Mouse (Mus musculus) cerebellum, adult 11-12 months (tissue): ENCODE measurements around the gene Scn4a.

ENCODE experiments used
- DNase-seq: peaks from one replicate; pipeline ENCODE4 v3.0.0; 2022

The Scn4a gene

DNA sequence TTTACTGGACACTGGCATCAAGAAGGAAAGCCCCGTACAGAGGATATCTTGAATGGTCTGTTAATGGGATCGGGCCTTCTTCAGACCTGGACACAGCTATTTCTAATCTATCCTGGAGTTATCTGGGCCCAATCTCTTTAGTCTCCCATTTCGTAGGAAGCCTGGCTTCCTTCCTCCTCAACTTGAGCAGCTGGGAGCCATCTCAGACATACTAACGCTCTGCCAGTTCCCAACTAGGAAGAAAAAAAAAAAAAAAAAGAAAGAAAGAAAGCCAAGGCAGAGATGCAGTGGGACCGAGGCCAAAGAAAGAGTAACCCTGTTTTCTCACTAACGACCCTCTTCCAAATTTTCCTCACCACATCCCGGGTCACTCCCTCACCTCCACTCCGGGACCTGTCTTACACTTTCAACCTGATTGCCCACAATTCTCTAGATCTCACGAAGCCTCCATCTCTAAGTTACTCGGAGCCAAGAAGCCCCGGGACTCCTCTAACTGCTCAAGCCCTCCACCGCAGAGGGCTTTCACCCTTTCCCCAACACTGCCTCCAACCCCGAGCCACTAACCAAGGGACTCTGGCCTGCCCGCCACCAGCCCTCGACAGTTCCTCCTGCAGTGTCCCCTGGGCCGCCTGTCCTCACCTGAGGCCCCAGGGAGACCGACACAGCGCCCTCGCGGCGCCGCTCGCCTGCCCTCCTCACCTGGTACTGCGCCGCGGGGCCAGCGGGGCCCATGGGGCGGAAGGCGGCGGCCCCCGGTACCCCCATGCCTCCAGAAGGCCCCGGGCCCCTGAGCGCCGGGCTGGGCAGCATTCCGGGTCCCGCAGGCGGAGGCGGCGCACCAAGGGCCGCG lies 81.1 kb downstream of the Scn4a start:
- peak; percentile 74 for DNase-seq

DNA sequence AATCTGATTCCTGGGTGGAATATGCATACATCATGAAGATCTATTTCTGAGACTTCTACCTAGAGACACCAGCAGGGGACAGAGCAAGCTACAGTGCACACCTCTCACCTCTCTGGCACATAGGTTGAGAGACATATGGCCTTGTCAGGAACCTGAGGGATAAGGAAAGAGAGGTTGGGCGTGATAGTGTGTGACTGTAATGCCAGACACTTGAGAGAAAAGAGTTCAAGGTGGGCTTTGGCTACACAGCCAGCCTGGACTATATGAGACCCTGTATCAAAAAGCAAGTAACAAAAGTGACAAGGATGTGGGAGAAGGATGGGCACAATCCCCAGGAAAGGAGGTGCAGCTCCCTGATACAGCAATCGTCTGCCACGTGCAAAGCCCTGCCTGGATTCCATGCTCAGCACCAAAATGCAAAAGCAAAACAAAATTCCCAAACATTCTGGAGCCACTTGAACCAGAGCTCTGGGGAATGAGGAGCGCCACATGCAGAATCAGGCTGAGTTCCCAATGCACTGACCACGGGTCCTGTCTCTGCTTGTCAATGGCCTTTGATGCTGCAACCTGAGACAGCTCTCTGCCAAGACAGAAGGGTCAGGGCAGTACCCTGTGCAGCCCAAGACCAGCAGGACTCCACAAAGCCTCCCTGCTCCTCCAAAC lies 81.8 kb downstream of the Scn4a start:
- peak; percentile 70 for DNase-seq

DNA sequence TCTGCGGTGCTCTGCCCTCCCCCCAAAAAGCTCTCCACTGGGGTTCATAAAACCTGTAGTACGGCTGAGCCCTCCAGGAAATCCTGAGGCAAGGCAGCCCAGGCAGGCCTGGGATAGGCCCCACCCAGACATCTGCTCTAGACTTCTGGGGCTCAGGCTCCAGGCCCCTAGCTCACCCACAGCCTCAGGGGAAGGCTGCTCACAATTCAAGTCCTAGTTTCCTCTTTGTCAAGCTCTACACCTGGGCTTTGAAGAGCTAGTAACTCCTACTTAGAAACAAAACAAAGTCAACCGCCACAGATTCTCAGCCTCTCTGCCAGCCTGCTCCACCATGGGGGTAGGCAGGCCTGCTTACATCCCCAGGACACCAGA lies 84.0 kb downstream of the Scn4a start:
- DNase-seq = peak; percentile 78
